Mouse (Mus musculus) liver, embryonic 13.5 days (tissue): ENCODE measurements at regions not wholly inside any gene's neighbourhood (a gene's known extent, or its start where the extent isn't known, plus 50 kb on each side); places are given as distances from the start of the nearest gene placed in this dataset.

ENCODE experiments used
- ATAC-seq: fragments of 200-750 bp; cut with Nextera tagmentation; 2 replicates; pipeline ENCODE4 v1.8.0; 2017; ENCODE audit warnings: low read depth, mild to moderate bottlenecking, moderate number of reproducible peaks, moderate library complexity
- DNase-seq: peaks from one replicate; pipeline ENCODE4 v3.0.0; 2022
- H3K27ac ChIP-seq: fragments of 300-500 bp; sonication (generic); 2 replicates; pipeline ENCODE4 v1.5.1; 2015; ENCODE audit warnings: moderate library complexity, mild to moderate bottlenecking, inconsistent platforms
- H3K27me3 ChIP-seq: fragments of 300-500 bp; sonication (generic); 2 replicates; pipeline ENCODE4 v1.6.1; 2015; ENCODE audit warnings: mild to moderate bottlenecking, inconsistent platforms
- H3K36me3 ChIP-seq: fragments of 300-500 bp; sonication (generic); 2 replicates; pipeline ENCODE4 v1.6.1; 2015; ENCODE audit warnings: mild to moderate bottlenecking, inconsistent platforms
- H3K4me1 ChIP-seq: fragments of 300-500 bp; sonication (generic); replicated peaks from 2 replicates; pipeline ENCODE4 v1.6.1; 2015; ENCODE audit warnings: inconsistent platforms
- H3K4me2 ChIP-seq: fragments of 300-500 bp; sonication (generic); 2 replicates; pipeline ENCODE4 v1.6.1; 2015; ENCODE audit warnings: inconsistent platforms, mild to moderate bottlenecking, moderate library complexity
- H3K4me3 ChIP-seq: fragments of 300-500 bp; sonication (generic); replicated peaks from 2 replicates; pipeline ENCODE4 v1.5.1; 2015; ENCODE audit warnings: mild to moderate bottlenecking, inconsistent platforms
- H3K9ac ChIP-seq: fragments of 300-500 bp; sonication (generic); 2 replicates; pipeline ENCODE4 v1.6.1; 2015; ENCODE audit warnings: mild to moderate bottlenecking, inconsistent platforms
- H3K9me3 ChIP-seq: fragments of 300-500 bp; sonication (generic); replicated peaks from 2 replicates; pipeline ENCODE4 v1.6.1; 2016; ENCODE audit warnings: inconsistent platforms
- WGBS: fragments of 180-500 bp; shearing (Covaris S2); methylation state at CpG from one replicate; pipeline ENCODE4 v1.1.7; 2015; ENCODE audit not compliant: insufficient replicate concordance; 5-methylcytosine and 5-hydroxymethylcytosine counted together

DNA sequence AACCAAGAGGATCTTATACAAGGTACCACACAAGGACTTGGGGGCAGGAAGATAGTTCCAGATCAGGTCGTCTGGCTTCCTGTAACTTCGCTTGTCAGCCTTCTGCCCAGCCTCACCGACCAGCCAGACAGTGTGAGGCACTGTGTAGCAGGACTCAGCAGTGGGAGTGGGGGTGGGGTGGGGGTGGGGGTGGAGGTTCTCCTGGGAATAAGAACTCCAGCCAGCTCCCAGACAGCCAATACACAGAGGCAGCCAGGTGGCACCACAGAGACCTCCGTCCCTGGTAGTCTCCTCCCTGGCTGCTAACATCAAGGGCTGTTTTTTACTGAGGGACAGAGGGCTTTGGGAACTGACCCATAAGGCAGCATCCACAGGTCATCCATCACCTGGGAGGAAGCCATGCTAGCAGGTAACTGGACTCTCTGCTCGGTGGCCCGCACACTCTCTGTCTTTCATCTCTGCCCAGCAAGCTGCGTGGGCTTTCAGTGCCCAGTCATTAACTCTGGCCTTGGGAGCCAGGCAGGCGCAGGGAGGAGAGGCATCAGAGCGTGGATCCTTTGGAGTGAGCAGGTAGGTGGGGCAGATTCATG lies 60.3 kb upstream of the Wnt4 start:
- H3K9me3 ChIP-seq, result no peaks in the 10 kb centered on the region
- DNase-seq (no peak), ATAC-seq (no peak)
- H3K27ac ChIP-seq, result no peak overlapping the region
- 43% methylated on average over 9 of the region's 9 CpGs for WGBS
- H3K27me3 ChIP-seq, result 0 out of 2 replicates have a peak, but pooled peaks cover 3% of the 10 kb centered on the region
- no peaks in the 10 kb centered on the region for H3K4me1 ChIP-seq
- H3K36me3 ChIP-seq, result no peaks in the 10 kb centered on the region
- no peak overlapping the region for H3K4me3 ChIP-seq
- no peak overlapping the region for H3K9ac ChIP-seq
- no peak overlapping the region for H3K4me2 ChIP-seq

DNA sequence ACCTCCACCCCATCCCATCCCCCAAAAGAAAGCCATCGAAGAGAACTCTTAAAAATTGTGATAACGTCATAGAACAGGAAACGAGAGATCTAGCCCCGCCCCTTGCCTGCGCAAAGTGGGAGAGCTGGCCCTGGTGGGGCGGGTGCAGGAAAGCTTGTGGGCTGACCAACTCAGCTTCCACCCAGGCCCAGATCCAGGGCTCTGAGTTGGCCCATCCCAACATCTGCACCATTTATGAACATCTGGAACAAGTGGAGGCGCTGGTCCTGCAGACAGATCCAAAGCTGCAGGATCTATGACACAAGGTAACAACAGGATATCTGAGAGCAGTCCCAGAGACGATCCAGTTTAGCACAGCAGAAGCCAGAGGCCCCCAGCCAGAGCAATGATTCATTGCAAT lies 62.7 kb upstream of the Wnt4 start:
- Histone ChIP-seq H3K9ac (no peak overlapping the region), H3K4me3 (no peak overlapping the region), H3K27me3 (peaks cover 15% of the 10 kb centered on the region; the same call in 1 of the 2 replicates), H3K27ac (no peak overlapping the region), H3K36me3 (no peaks in the 10 kb centered on the region), H3K9me3 (no peaks in the 10 kb centered on the region), H3K4me1 (no peaks in the 10 kb centered on the region), H3K4me2 (no peak overlapping the region)
- ATAC-seq, result no peak
- WGBS, result 32% methylated on average over 8 of the region's 8 CpGs
- no peak for DNase-seq

DNA sequence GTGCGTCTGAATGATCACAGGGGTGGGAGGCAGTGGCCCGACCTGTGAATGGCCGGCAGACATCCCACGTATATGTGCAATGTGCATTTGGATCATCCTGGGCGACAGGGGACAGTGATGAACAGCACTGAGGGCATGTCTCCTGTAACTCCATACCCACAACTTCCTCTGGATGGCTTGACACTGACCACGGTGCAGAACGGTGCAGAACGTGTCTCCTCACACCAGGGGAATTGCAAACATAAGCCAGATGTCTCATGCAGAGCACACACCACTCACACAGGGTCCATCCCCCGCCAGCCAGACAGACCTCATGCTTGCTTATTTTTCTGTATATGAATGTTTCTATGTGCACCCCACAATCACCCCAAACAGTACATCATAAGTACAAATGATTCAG lies 64.4 kb upstream of the Wnt4 start:
- Histone ChIP-seq H3K9ac (no peak overlapping the region), H3K4me2 (no peak overlapping the region), H3K9me3 (no peaks in the 10 kb centered on the region), H3K4me3 (no peak overlapping the region), H3K27me3 (peaks cover 15% of the 10 kb centered on the region; the same call in 1 of the 2 replicates), H3K27ac (no peak overlapping the region), H3K4me1 (no peaks in the 10 kb centered on the region), H3K36me3 (no peaks in the 10 kb centered on the region)
- 38% methylated on average over 9 of the region's 9 CpGs for WGBS
- ATAC-seq (no peak), DNase-seq (no peak)

DNA sequence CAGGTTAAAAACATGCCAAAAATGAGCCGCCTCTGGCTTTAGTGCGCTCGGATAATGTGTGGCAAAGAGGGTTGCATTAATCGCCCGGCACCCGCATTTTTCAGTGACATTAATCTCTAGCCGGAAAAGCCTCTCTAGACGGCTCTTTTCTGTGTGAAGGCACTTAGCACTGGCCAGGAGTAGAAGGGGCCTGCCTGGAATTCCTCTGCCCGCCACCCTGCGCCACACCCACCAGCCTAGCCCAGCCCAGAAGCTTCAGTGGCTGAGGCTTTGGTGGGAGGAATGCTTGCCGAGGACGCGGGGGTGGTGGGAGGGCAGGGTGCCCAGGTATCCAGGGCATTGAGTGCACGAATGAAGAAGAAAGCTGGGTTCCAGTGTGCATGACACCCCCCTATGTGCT lies 65.2 kb upstream of the Wnt4 start:
- H3K4me2 ChIP-seq, result no peak overlapping the region
- H3K36me3 ChIP-seq, result no peaks in the 10 kb centered on the region
- H3K27me3 ChIP-seq, result peaks cover 15% of the 10 kb centered on the region; the same call in 1 of the 2 replicates
- no peak overlapping the region for H3K4me3 ChIP-seq
- no peak overlapping the region for H3K9ac ChIP-seq
- no peak for ATAC-seq
- no peak overlapping the region for H3K27ac ChIP-seq
- DNase-seq, result no peak
- H3K9me3 ChIP-seq, result no peaks in the 10 kb centered on the region
- WGBS, result 58% methylated on average over 14 of the region's 14 CpGs
- H3K4me1 ChIP-seq, result no peaks in the 10 kb centered on the region

DNA sequence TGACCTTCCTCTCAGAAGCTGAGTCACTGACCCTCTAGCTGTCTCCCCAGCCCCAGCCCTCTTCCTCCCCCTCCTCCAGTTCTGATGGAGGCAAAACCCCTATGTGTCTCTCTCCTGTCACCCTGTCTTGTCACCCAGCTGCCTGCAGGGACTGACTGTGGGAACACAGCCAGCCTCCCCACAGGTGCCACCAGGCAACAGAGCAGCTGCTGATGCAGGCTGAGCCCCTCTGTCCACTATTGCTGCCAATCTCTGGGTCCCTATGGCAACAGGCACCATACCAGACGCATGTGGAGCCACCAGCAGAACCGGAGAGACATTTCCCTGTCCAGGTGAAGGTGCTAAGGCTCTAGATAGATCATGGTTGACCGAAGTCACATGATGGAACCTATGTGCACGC lies 66.0 kb upstream of the Wnt4 start:
- H3K27ac ChIP-seq, result no peak overlapping the region
- H3K9ac ChIP-seq, result no peak overlapping the region
- 66% methylated on average over 4 of the region's 4 CpGs for WGBS
- ATAC-seq, result no peak
- no peaks in the 10 kb centered on the region for H3K4me1 ChIP-seq
- no peak overlapping the region for H3K4me2 ChIP-seq
- no peaks in the 10 kb centered on the region for H3K36me3 ChIP-seq
- no peak overlapping the region for H3K4me3 ChIP-seq
- no peak for DNase-seq
- no peaks in the 10 kb centered on the region for H3K9me3 ChIP-seq
- peaks cover 15% of the 10 kb centered on the region; the same call in 1 of the 2 replicates for H3K27me3 ChIP-seq

DNA sequence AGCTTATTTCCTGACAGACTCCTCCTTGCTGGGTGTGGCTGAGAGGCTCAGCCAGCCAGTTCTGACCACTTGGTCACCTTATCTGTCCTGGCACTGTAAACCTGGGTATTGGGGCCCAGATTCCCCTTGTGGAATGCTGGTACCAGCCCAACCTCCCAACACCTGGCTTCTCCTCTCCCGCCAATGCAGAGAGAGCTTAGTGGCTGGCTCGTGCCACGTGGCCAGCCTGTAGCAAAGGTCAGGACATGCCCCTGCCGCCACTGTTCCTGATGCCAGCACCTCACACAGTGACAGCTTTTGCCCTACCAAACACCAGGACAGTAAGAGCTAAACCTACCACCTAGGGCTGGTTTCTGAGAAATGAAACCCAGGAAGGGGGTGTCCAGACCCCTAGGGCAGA lies 66.8 kb upstream of the Wnt4 start:
- no peak for DNase-seq
- no peak overlapping the region for H3K9ac ChIP-seq
- no peaks in the 10 kb centered on the region for H3K36me3 ChIP-seq
- H3K27me3 ChIP-seq, result peaks cover 15% of the 10 kb centered on the region; the same call in 1 of the 2 replicates
- no peak for ATAC-seq
- H3K4me1 ChIP-seq, result no peaks in the 10 kb centered on the region
- no peak overlapping the region for H3K4me2 ChIP-seq
- H3K4me3 ChIP-seq, result no peak overlapping the region
- no peaks in the 10 kb centered on the region for H3K9me3 ChIP-seq
- whole genome bisulfite sequencing, result 53% methylated on average over 4 of the region's 4 CpGs
- no peak overlapping the region for H3K27ac ChIP-seq

DNA sequence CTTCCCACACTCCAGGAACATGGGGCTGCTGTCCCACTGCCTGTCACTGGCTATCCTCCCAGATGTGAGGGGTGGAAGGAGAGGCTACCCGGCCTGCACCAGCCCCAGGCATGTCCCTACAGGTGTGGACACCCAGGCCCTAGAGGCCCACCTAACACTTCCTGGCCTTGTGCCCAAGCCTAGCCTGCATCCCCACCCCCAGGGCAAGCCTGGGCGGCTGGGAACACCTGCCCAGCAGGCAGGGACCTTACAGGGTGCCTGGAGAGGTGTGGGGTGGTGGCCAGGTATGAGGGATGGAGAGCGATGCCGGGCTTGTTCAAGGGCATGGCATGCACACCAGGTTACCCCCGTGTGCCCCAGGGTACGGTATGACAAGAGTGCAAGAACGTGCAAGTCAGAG lies 76.3 kb upstream of the Wnt4 start:
- ATAC-seq, result no peak
- Histone ChIP-seq H3K4me3 (no peak overlapping the region), H3K27me3 (peaks cover 7% of the 10 kb centered on the region), H3K9ac (no peak overlapping the region), H3K36me3 (no peaks in the 10 kb centered on the region), H3K27ac (no peak overlapping the region), H3K4me2 (no peak overlapping the region), H3K4me1 (peaks cover 5% of the 10 kb centered on the region), H3K9me3 (no peaks in the 10 kb centered on the region)
- WGBS, result 68% methylated on average over 7 of the region's 7 CpGs
- DNase-seq, result no peak

DNA sequence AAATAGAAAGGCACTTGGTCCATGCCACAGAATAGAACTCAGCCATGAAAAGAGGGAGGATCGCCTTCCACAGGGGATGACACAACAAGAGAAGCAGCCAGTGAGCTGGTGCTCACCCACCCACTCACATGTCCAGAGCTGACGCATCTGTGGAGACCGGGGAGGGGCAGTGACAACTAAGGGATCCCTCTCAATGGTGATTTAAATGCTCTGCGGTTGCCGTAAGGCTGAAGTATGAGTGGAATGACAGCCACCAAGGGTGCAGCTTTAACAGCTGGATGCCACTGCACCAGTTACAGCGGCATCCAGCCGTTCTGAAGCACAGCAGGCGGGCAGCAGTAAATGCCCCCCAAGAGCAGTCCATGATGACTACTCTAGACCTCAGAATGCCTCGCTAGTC lies 76.9 kb upstream of the Wnt4 start:
- DNase-seq (no peak), ATAC-seq (no peak)
- Histone ChIP-seq H3K9ac (no peak overlapping the region), H3K4me2 (no peak overlapping the region), H3K27me3 (peaks cover 7% of the 10 kb centered on the region), H3K27ac (no peak overlapping the region), H3K4me1 (peaks cover 5% of the 10 kb centered on the region), H3K4me3 (no peak overlapping the region), H3K36me3 (no peaks in the 10 kb centered on the region), H3K9me3 (no peaks in the 10 kb centered on the region)
- 63% methylated on average over 9 of the region's 9 CpGs for WGBS

DNA sequence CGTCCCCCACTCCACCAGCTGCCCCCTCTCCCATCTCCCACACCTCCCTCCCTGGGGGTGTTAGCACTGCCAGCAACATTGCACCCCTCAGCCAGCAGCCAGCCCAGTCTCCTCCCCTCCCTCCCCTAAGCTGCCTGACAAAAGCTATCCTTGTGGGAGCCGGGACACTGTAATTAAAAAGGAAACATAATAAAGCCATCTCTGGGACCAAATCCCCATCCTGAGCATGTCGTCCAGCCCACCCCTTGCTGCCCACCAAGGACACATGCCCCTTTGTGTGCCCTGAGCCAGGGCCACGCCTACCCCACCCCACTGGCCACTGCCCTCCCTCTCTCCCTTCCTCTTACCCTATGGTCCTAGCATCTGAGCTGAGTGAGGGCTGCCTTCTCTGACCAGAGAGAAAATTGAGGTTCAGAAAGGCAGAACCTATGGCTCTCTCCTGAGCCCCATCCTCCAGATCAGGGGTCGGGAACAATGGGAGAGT lies 80.8 kb upstream of the Wnt4 start:
- DNase-seq (no peak), ATAC-seq (no peak)
- no peak overlapping the region for H3K4me2 ChIP-seq
- H3K27me3 ChIP-seq, result peaks cover 7% of the 10 kb centered on the region
- H3K4me1 ChIP-seq, result no peaks in the 10 kb centered on the region
- H3K36me3 ChIP-seq, result no peaks in the 10 kb centered on the region
- H3K4me3 ChIP-seq, result no peak overlapping the region
- H3K9me3 ChIP-seq, result no peaks in the 10 kb centered on the region
- WGBS, result 43% methylated on average over 5 of the region's 5 CpGs
- H3K27ac ChIP-seq, result no peak overlapping the region
- H3K9ac ChIP-seq, result no peak overlapping the region

DNA sequence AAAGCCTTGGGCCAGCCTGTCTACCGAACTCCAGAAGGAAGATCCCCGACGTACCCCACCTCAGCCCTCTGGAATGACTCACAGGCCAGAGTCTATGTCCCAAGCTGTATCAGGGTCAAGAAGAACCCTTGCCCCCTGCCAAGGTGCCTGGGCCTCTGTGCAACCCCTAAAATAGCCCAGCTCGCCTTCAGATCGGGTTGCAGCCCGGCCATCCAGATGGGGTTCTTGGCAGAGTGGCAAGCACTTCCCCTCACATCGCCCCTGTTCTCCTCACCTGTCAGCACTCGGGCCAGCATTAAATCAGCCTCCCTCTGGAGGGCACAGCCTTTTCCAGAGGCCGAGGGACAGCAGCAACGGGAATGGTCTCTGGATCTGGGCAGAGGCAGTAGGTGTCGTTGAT lies 83.2 kb upstream of the Wnt4 start:
- Histone ChIP-seq H3K4me1 (no peaks in the 10 kb centered on the region), H3K27ac (no peak overlapping the region), H3K9me3 (no peaks in the 10 kb centered on the region), H3K4me2 (no peak overlapping the region), H3K27me3 (peaks cover 3% of the 10 kb centered on the region), H3K4me3 (no peak overlapping the region), H3K36me3 (no peaks in the 10 kb centered on the region), H3K9ac (no peak overlapping the region)
- no peak for DNase-seq
- ATAC-seq, result no peak
- WGBS, result 63% methylated on average over 11 of the region's 11 CpGs

DNA sequence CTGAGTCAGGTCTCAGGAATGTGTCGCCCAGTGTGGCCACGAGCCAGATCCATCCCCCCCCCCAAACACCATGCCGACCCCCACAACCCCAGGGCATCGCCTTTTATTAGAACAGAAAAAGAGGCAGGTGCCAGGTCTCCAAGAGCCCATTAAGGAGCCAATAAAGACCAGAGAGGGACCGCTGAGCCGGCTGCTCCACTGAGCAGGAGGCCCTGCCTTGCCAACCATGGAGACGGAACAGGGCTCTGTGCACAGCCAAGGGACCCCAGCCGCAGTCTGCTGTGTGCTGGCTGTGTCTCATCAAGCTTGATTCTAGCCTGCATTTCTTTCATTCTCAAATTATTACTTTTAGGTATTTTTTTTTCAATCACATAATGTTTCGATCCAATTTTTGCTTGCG lies 86.7 kb upstream of the Wnt4 start:
- no peaks in the 10 kb centered on the region for H3K4me1 ChIP-seq
- H3K27ac ChIP-seq, result no peak overlapping the region
- H3K36me3 ChIP-seq, result no peaks in the 10 kb centered on the region
- no peaks in the 10 kb centered on the region for H3K27me3 ChIP-seq
- no peak for DNase-seq
- no peak overlapping the region for H3K4me3 ChIP-seq
- no peak overlapping the region for H3K9ac ChIP-seq
- ATAC-seq, result no peak
- H3K4me2 ChIP-seq, result no peak overlapping the region
- WGBS, result 68% methylated on average over 10 of the region's 10 CpGs
- no peaks in the 10 kb centered on the region for H3K9me3 ChIP-seq

DNA sequence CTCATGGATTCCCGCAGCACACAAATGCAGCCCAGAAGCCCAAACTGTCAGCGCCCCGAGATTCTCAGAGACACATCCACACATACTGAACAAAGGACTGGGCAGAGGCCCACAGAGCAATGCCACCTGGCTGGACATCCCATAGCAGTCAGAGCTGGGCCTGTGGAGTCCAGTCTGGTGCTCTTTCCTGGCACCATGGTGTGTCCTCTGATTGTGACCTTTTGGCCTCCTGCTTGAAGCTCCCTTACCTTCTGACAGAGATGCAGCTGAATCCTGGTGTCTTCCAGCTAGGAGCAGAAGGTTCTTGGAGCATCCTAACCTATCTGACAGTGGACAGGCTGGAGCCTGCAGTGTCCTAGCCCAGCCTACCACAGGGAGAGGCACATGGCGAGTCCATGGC lies 87.5 kb upstream of the Wnt4 start:
- Histone ChIP-seq H3K9me3 (no peaks in the 10 kb centered on the region), H3K27me3 (no peaks in the 10 kb centered on the region), H3K4me2 (no peak overlapping the region), H3K4me1 (no peaks in the 10 kb centered on the region), H3K4me3 (no peak overlapping the region), H3K36me3 (no peaks in the 10 kb centered on the region), H3K9ac (no peak overlapping the region), H3K27ac (no peak overlapping the region)
- no peak for ATAC-seq
- WGBS, result 76% methylated on average over 4 of the region's 4 CpGs
- DNase-seq, result no peak
